Mouse (Mus musculus): Measurements from ENCODE around the gene Gm49354. TPM values are rescaled to one million over a fixed set of nuclear protein-coding genes. Genes with fewer than 3 reads are reported as not detected.
"Not testable (repeated sequence)": the region's sequence is repeated elsewhere in the genome, so short reads cannot be mapped to it uniquely, and the experiment has no call there.

The Gm49354 gene
- total and polyA plus RNA-seq, 3 experiments: not detected

DNA sequence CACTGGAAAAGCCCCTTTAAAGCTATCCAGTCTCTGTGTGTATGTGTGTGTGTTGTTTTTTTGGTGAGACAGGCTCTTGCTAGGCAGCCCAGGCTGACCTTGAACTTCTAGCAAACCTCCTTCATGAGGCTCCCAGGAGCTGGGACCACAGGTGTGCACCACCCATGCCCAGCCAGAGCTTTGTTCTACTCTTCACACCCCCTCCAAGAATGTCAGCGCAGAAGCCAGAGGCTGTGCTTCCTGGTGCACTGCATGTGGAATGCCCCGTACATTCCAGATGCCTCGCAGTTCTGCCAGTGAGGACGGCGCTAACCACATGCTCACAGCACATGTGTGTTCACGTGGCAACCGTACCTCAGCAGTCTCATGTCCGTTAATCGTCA, 14.4 kb upstream of the Gm49354 start:
- H3K4me1 ChIP-seq (ENCODE audit: control insufficient read depth, insufficient read depth, low read length): no peaks in the 10 kb centered on the region
- TF ChIP-seq POLR2A (IDR thresholded peaks at IDR 0.05; ENCODE audit: insufficient read depth, low read depth, low read length): no peak
- TF ChIP-seq EP300 (IDR thresholded peaks at IDR 0.05; ENCODE audit: insufficient read depth, low read depth, low read length): no peak
- no peak for TF ChIP-seq CTCF (IDR thresholded peaks at IDR 0.05)
- 93% methylated on average over 9 of the region's 9 CpGs for WGBS
- no peak for DNase-seq
- no peaks in the 10 kb centered on the region for H3K27me3 ChIP-seq (ENCODE audit: control insufficient read depth, insufficient read depth, low read length)
- H3K9ac ChIP-seq (ENCODE audit: low read depth, low read length): no peak overlapping the region
- no peak overlapping the region for H3K4me3 ChIP-seq
- peaks cover 3% of the 10 kb centered on the region for H3K36me3 ChIP-seq (ENCODE audit: control insufficient read depth, insufficient read depth, low read length)
- no peaks in the 10 kb centered on the region; the same call in 1 of the 2 replicates for H3K79me2 ChIP-seq (replicated peaks; ENCODE audit: control insufficient read depth, insufficient read depth, low read length)
- no peak overlapping the region for H3K27ac ChIP-seq
- intact Hi-C loops (cut with DNase I): no loop called here

DNA sequence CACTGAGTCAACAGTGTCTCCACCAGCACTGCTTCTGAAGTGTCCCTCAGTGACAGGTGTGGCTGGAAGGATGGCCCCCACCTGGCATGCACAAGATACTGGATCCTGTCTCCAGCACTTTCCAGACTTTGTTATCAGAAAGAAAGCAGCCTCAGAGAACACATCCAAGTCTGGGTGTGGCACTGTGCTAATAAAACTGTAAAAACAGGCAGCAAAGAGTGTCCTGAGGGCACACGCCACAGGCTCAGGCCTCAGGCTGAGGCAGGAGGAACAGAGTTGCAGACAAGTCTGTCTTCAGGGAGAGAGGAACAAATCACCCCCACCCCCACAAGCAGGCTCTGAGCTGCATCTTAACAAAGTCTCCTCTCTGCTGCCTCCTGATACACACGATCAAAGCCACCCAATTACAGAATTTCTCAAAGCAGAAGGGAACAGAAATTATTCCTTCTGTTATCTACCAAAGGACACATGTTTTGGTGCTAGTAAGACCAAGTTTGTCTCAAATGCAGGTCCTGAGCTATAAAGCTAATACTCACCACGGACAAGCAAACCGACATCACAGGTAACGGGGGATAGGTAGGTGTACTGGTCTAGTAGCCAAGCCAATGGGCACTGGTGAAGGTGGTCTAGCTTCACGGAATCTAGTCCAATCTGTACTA, 13.9 kb upstream of the Gm49354 start:
- H3K4me1 ChIP-seq (ENCODE audit: control insufficient read depth, insufficient read depth, low read length): no peaks in the 10 kb centered on the region
- no peaks in the 10 kb centered on the region for H3K27me3 ChIP-seq (ENCODE audit: control insufficient read depth, insufficient read depth, low read length)
- no peaks in the 10 kb centered on the region; the same call in 1 of the 2 replicates for H3K79me2 ChIP-seq (replicated peaks; ENCODE audit: control insufficient read depth, insufficient read depth, low read length)
- intact Hi-C loops (cut with DNase I): no loop called here
- no peak for TF ChIP-seq CTCF (IDR thresholded peaks at IDR 0.05)
- no peak for TF ChIP-seq POLR2A (IDR thresholded peaks at IDR 0.05; ENCODE audit: insufficient read depth, low read depth, low read length)
- TF ChIP-seq EP300 (IDR thresholded peaks at IDR 0.05; ENCODE audit: insufficient read depth, low read depth, low read length): no peak
- H3K4me3 ChIP-seq: no peak overlapping the region
- H3K27ac ChIP-seq: no peak overlapping the region
- 92% methylated on average over 6 of the region's 6 CpGs for WGBS
- DNase-seq: no peak
- H3K9ac ChIP-seq (ENCODE audit: low read depth, low read length): no peak overlapping the region
- peaks cover 3% of the 10 kb centered on the region for H3K36me3 ChIP-seq (ENCODE audit: control insufficient read depth, insufficient read depth, low read length)

DNA sequence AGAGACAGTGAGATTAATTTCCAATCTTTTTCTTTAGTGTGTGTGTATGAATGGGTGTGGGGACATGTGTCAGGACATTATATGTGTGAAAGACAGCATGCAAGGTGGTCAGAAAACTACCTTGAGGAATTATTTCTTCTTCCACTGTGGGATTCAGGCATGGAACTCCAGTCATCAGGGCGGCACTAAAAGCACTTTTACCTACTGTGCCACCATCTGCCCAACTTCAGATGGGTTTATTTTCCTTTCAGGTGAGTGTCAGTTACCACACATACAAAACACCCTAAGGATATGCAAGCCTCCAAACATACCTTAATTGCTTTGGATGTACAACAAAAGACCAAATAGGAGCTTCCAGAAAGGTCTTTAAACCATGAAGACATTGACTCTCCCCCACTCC, 12.7 kb upstream of the Gm49354 start:
- no peaks in the 10 kb centered on the region; the same call in 1 of the 2 replicates for H3K79me2 ChIP-seq (replicated peaks; ENCODE audit: control insufficient read depth, insufficient read depth, low read length)
- DNase-seq: no peak
- 93% methylated on average over 1 of the region's 1 CpGs for WGBS
- H3K4me1 ChIP-seq (ENCODE audit: control insufficient read depth, insufficient read depth, low read length): no peaks in the 10 kb centered on the region
- no peak overlapping the region for H3K9ac ChIP-seq (ENCODE audit: low read depth, low read length)
- H3K27ac ChIP-seq: no peak overlapping the region
- TF ChIP-seq POLR2A (IDR thresholded peaks at IDR 0.05; ENCODE audit: insufficient read depth, low read depth, low read length): no peak
- no peak for TF ChIP-seq EP300 (IDR thresholded peaks at IDR 0.05; ENCODE audit: insufficient read depth, low read depth, low read length)
- no peak for TF ChIP-seq CTCF (IDR thresholded peaks at IDR 0.05)
- intact Hi-C loops (cut with DNase I): no loop called here
- no peak overlapping the region for H3K4me3 ChIP-seq
- H3K36me3 ChIP-seq (ENCODE audit: control insufficient read depth, insufficient read depth, low read length): peaks cover 3% of the 10 kb centered on the region
- H3K27me3 ChIP-seq (ENCODE audit: control insufficient read depth, insufficient read depth, low read length): no peaks in the 10 kb centered on the region

DNA sequence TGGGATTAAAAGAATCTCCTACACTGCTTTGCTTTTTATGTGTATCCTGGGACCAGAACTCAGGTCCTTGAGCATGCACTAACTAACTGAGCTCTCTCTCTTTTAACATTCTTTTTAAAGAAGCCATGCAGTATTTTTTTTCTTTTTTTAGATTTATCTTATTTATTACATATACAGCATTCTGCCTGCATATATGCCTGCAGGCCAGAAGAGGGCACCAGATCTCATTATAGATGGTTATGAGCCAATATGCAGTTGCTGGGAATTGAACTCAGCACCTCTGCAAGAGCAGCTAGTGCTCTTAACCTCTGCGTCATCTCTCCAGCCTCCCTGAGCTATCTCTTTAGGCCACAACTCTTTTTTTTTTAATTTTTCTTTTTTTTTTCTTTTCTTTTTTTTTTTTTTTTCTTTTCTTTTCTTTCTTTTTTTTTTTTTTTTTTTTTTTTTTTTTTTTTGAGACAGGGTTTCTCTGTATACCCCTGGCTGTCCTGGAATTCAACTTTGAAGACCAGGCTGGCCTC, 2.2 kb downstream of the Gm49354 start:
- intact Hi-C loops (cut with DNase I): loop anchor here (2.0 kb wide), 1 partner anchor 33 kb away; no protein-coding TSS in a partner anchor
- DNase-seq: not testable (repeated sequence)

DNA sequence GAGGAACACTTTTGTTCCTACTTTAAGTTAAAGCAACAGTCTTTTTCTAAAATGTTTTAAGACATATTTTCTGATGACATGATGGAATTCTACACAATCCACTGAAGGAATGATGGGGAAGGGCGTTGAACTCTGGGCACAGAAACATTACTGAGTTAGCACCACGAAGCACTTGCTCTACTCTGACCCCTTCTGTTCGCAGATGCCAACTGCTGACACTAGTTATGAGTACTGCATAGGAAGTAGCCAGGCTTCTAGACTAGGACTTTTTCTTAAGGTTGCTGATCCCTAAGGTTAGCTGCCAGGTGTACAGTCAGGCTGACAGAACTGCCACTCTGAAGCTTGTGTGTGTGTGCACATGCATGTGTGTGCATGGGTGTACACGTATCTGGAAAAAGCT, 2.8 kb downstream of the Gm49354 start:
- Histone ChIP-seq H3K36me3 (ENCODE audit: control insufficient read depth, insufficient read depth, low read length) (peaks cover 3% of the 10 kb centered on the region), H3K9ac (ENCODE audit: low read depth, low read length) (no peak overlapping the region), H3K79me2 (replicated peaks; ENCODE audit: control insufficient read depth, insufficient read depth, low read length) (no peaks in the 10 kb centered on the region; the same call in none of the 2 replicates), H3K4me3 (no peak overlapping the region), H3K27me3 (ENCODE audit: control insufficient read depth, insufficient read depth, low read length) (no peaks in the 10 kb centered on the region), H3K4me1 (ENCODE audit: control insufficient read depth, insufficient read depth, low read length) (peaks cover 3% of the 10 kb centered on the region), H3K27ac (no peak overlapping the region)
- TF ChIP-seq POLR2A (IDR thresholded peaks at IDR 0.05; ENCODE audit: insufficient read depth, low read depth, low read length): no peak
- no peak for TF ChIP-seq EP300 (IDR thresholded peaks at IDR 0.05; ENCODE audit: insufficient read depth, low read depth, low read length)
- peak; percentile 32 for TF ChIP-seq CTCF (IDR thresholded peaks at IDR 0.05)
- WGBS: 71% methylated on average over 4 of the region's 4 CpGs
- intact Hi-C loops (cut with DNase I): no loop called here
- DNase-seq: no peak

More for the DNA sequence above, 2.2 kb downstream of the Gm49354 start:
- 93% methylated on average over 1 of the region's 1 CpGs for WGBS
- not testable (repeated sequence) for H3K9ac ChIP-seq (ENCODE audit: low read depth, low read length); H3K4me1 ChIP-seq (ENCODE audit: control insufficient read depth, insufficient read depth, low read length); H3K79me2 ChIP-seq (replicated peaks; ENCODE audit: control insufficient read depth, insufficient read depth, low read length); H3K27ac ChIP-seq; H3K4me3 ChIP-seq; H3K36me3 ChIP-seq (ENCODE audit: control insufficient read depth, insufficient read depth, low read length); H3K27me3 ChIP-seq (ENCODE audit: control insufficient read depth, insufficient read depth, low read length)
- peak; percentile 60 for TF ChIP-seq CTCF (IDR thresholded peaks at IDR 0.05)

DNA sequence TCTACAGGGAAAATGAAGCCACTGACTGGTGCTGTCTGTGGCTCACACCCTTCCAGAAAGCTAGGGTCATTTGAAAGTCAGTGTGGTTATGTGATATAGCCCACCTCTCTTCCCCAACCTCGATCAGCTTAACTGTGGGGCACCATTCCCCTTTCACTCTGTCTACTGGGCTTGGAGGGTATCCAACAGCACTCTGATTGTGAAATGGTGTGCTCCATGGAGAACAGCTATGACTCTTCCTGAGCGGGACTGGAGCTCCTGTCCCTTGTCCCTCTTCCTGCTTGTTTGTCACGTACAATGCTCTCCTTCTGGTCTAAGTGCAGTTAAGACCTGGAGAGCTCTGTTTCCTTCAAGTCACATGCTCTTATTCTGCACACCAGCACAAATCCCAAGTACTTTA, 6.9 kb downstream of the Gm49354 start:
- intact Hi-C loops (cut with DNase I): no loop called here
- Histone ChIP-seq H3K27ac (no peak overlapping the region), H3K36me3 (ENCODE audit: control insufficient read depth, insufficient read depth, low read length) (peaks cover 11% of the 10 kb centered on the region), H3K27me3 (ENCODE audit: control insufficient read depth, insufficient read depth, low read length) (no peaks in the 10 kb centered on the region), H3K4me1 (ENCODE audit: control insufficient read depth, insufficient read depth, low read length) (peaks cover 7% of the 10 kb centered on the region), H3K9ac (ENCODE audit: low read depth, low read length) (no peak overlapping the region), H3K79me2 (replicated peaks; ENCODE audit: control insufficient read depth, insufficient read depth, low read length) (no peaks in the 10 kb centered on the region; the same call in none of the 2 replicates), H3K4me3 (no peak overlapping the region)
- DNase-seq: no peak
- TF ChIP-seq CTCF (IDR thresholded peaks at IDR 0.05) (no peak), POLR2A (IDR thresholded peaks at IDR 0.05; ENCODE audit: insufficient read depth, low read depth, low read length) (no peak), EP300 (IDR thresholded peaks at IDR 0.05; ENCODE audit: insufficient read depth, low read depth, low read length) (no peak)
- WGBS: 26% methylated on average over 3 of the region's 3 CpGs

Measured in heart, adult 2 months (tissue).